Mouse (Mus musculus): ENCODE measurements around the gene Lcn9. TPM values are rescaled to one million over a fixed set of nuclear protein-coding genes. Genes with fewer than 3 reads are reported as not detected.

Lcn9 gene
- not detected for polyA plus RNA-seq (2017; shearing (Covaris generic))

DNA sequence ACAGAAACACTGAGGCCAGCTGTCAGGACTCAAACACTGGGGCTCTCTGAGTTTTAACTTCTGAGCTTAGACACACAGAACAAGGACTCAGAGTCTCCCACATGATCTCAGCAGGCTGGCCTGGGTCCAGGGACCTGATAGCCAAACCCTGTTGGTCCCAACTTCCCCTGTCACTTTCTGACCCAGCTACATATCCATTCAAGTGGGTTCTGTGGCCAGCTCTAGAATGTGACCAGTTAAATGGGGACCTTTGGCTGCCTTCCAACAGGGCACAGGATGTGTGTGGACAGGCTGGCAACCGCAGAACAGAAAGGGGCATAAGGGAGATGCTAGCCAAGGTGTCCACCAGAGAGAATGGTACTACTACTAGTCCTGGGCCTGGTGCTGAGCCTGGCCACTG is at the start of gene Lcn9:
Gene Lcn9, plus strand, starts transcription at position 348 of the 400 bp plus-strand sequence.

DNA sequence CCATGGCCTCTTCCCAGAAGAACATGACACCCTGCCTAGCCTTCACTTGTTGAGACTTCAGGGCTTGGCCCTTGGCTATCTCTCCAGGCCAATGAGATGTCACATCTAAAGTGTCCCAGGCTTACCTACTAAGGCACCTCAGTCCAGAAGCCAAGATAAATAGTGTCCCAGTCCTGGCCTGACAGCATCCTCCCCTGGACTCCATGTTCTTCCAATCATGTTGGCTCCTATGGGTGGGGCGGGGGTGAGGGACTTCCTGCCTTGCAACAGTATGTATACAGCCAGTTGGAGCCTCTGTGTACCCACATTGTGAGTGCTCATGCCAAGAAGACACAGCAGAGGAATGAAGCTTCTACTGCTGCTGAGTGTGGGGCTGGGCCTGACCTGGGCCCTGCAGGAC is 46.2 kb upstream of the Lcn9 start, which contains the start of gene Lcn11:
Gene Lcn11, plus strand, starts transcription at position 301 of the 400 bp plus-strand sequence.

DNA sequence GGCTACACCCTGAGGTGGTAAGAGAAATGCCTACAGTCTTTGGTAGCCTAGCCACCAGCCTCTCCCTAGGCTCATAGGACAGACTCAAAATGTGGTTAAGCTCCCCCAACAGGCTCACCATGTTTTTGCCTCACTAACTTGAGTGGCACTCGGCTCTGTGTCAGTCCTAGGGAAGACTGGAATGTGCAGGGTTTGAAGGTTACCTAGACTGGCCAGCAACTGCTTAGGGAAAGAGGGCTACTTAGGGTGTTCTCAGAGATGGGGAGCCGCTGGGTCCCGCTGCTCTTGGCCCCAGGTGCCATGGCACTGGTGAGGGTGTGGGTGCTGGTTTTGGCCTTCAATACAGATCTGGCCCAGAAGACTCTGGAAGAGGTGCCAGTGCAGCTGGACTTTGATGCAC is 41.0 kb upstream of the Lcn9 start, which contains the start of gene Gm13539:
Gene Gm13539, plus strand, starts transcription at position 301 of the 400 bp plus-strand sequence.

DNA sequence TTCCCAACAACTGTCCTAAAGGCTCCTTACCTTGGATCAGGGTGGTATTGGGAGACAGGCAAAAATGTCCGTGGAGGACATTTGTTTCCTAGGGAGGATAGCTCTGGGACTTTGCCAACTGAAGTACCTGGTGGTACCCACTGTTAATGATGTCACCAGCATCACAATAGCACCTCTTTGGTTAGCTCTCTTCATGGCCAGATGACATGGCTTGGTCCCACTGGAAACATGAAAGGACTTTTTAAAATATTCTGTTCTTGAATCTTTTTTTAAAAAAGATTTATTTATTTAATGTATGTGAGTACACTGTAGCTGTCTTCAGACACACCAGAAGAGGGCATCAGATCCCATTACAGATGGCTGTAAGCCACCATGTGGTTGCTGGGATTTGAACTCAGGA is 7.2 kb upstream of the Lcn9 start, which contains the start of gene Glt6d1:
Gene Glt6d1, minus strand, starts transcription at position 101 of the 400 bp plus-strand sequence.

DNA sequence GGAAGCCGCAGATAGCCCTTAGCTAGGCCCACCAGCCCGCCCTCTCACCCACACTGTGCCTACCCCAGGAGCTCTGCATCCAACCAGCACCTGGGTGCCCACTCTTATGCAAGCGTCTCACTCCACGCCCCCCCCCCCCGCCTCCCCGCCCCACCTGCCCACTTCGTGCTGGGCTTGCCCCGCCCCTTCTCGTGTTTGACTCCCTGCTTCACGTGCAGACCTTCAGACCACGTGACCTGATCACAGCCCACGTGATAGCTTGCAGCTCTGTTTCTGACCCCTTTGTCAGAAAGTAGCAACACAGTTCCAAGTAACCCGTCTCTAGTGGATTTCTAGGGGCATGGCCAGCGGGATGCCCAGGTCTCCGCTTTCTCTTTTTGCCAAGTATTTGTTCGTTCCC is 24.3 kb downstream of the Lcn9 start, which contains the start of gene Sohlh1:
Gene Sohlh1, minus strand, starts transcription at position 23 of the 400 bp plus-strand sequence.

DNA sequence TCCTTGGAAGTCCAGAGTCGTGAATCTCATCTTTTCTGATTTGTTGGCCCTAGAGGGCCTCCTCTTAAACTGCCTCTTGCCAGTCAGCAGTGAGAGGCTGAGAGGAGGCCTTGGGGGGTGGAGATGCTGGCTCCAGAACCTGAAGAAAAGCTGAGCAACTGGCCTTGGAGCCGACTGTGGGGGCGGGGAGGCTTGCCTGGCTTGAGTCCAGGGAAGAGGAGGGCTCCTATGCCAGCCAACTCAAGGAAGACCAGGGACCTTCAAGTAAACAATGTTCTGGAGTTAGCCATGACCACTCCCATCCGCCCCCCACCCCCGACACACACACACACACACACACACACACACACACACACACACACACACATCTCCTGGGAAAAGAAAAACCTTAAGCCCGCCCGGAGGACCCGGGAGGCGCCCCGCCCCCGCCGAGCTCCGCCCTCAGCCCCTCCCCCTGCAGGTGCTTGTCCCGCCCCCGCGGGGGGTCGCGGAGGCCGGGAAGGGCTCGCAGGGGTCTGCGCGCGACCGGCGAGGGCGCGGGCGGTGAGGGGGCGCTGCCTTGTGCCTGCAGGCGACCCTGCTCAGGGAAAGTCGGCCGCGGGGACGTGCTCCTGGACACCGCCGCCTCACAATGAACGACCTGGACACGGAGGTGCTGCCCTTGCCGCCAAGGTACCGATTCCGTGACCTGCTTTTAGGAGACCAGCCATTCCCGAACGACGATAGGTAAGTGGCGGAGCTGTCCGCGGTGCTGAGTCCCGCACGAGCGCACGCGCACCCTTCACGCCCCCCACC is 40.6 kb downstream of the Lcn9 start, which contains the start of gene Kcnt1:
Gene Kcnt1, plus strand, starts transcription at position 398 of the 795 bp plus-strand sequence.

Other genes starting within 250 kb of the Lcn9 start
- 0.45 TPM for gene Mamdc4, start 248.3 kb upstream of the Lcn9 start, polyA plus RNA-seq (2017; shearing (Covaris generic))
- 73.4 TPM for gene Phpt1, start 247.9 kb upstream of the Lcn9 start, polyA plus RNA-seq (2017; shearing (Covaris generic))
- gene Ajm1, start 241.4 kb upstream of the Lcn9 start, polyA plus RNA-seq (2017; shearing (Covaris generic)), result not detected
- 17.8 TPM for gene Rabl6, start 214.6 kb upstream of the Lcn9 start, polyA plus RNA-seq (2017; shearing (Covaris generic))
- gene Ccdc183, start 205.5 kb upstream of the Lcn9 start, polyA plus RNA-seq (2017; shearing (Covaris generic)), result not detected
- gene Tmem141, start 201.1 kb upstream of the Lcn9 start, polyA plus RNA-seq (2017; shearing (Covaris generic)), result 1.0 TPM
- gene Fcna, start 195.1 kb upstream of the Lcn9 start, polyA plus RNA-seq (2017; shearing (Covaris generic)), result 16.4 TPM
- not detected for gene Lcn8, start 170.0 kb upstream of the Lcn9 start, polyA plus RNA-seq (2017; shearing (Covaris generic))
- not detected for gene Lcn5, start 165.2 kb upstream of the Lcn9 start, polyA plus RNA-seq (2017; shearing (Covaris generic))
- not detected for gene Lcn6, start 146.4 kb upstream of the Lcn9 start, polyA plus RNA-seq (2017; shearing (Covaris generic))
- 0.62 TPM for gene Lcn10, start 140.4 kb upstream of the Lcn9 start, polyA plus RNA-seq (2017; shearing (Covaris generic))
- gene Obp2a, start 123.1 kb upstream of the Lcn9 start, polyA plus RNA-seq (2017; shearing (Covaris generic)), result not detected
- gene Bmyc, start 116.4 kb upstream of the Lcn9 start, polyA plus RNA-seq (2017; shearing (Covaris generic)), result 179 TPM
- not detected for gene Obp2b, start 86.1 kb upstream of the Lcn9 start, polyA plus RNA-seq (2017; shearing (Covaris generic))
- not detected for gene Lcn3, start 57.6 kb upstream of the Lcn9 start, polyA plus RNA-seq (2017; shearing (Covaris generic))
- gene Lcn11, start 46.1 kb upstream of the Lcn9 start, polyA plus RNA-seq (2017; shearing (Covaris generic)), result not detected
- gene Gm13539, start 40.9 kb upstream of the Lcn9 start, polyA plus RNA-seq (2017; shearing (Covaris generic)), result not detected
- not detected for gene Glt6d1, start 7.3 kb upstream of the Lcn9 start, polyA plus RNA-seq (2017; shearing (Covaris generic))
- gene Sohlh1, start 24.1 kb downstream of the Lcn9 start, polyA plus RNA-seq (2017; shearing (Covaris generic)), result 0.52 TPM
- gene Kcnt1, start 40.6 kb downstream of the Lcn9 start, polyA plus RNA-seq (2017; shearing (Covaris generic)), result 0.72 TPM
- gene Camsap1, start 160.1 kb downstream of the Lcn9 start, polyA plus RNA-seq (2017; shearing (Covaris generic)), result 3.6 TPM
- 29.0 TPM for gene Ubac1, start 198.6 kb downstream of the Lcn9 start, polyA plus RNA-seq (2017; shearing (Covaris generic))